Mouse (Mus musculus): ENCODE measurements around the gene Tomm40.

- 0 out of 2 replicates have a peak, but pooled peaks have one; percentile 10 for TF ChIP-seq CTCF (IDR thresholded peaks at IDR 0.05; ENCODE audit: borderline replicate concordance, insufficient read depth, low read depth, low read length)
- TF ChIP-seq POLR2A (IDR thresholded peaks at IDR 0.05; ENCODE audit: borderline replicate concordance, insufficient read depth, low read length), result peak; percentile 49
Measured at GRCm38 (mm10) chr7:19664955-19665841, 50.0 kb downstream of the Tomm40 start, which contains the start of gene Clptm1.

Data from cerebellum, adult 2 months (tissue).